Mouse (Mus musculus): ENCODE measurements around the gene Sdhc. TPM values are rescaled to one million over a fixed set of nuclear protein-coding genes. Genes with fewer than 3 reads are reported as not detected.
A peak's percentile ranks its signal among the peaks of the same experiment; 100 is the strongest.
"Not testable (repeated sequence)": the region's sequence is repeated elsewhere in the genome, so short reads cannot be mapped to it uniquely, and the experiment has no call there.

Sdhc gene
- polyA plus RNA-seq, 1 experiment from 2014 or later, result 260 TPM

- H3K4me1 ChIP-seq, result peaks cover 18% of the 10 kb centered on the region
- 3% methylated on average over 10 of the region's 10 CpGs for WGBS
- H3K27me3 ChIP-seq (replicated peaks; ENCODE audit: low read depth, poor library complexity, severe bottlenecking), result peaks cover 48% of the 10 kb centered on the region
- H3K4me3 ChIP-seq, result peak overlapping the region; percentile 39
- DNase-seq (ENCODE audit: low spot score), result peak; percentile 61
- not testable (repeated sequence) for H3K9me3 ChIP-seq; H3K36me3 ChIP-seq (replicated peaks); H3K27ac ChIP-seq (replicated peaks)
Observed at GRCm38 (mm10) chr1:171088237-171088869, 62.0 kb downstream of the Sdhc start.

- peak; percentile 56 for DNase-seq (ENCODE audit: low spot score)
- H3K27ac ChIP-seq (replicated peaks), result 0 out of 2 replicates have a peak overlapping the region, but pooled peaks have one; percentile 30
- H3K4me1 ChIP-seq, result peaks cover 18% of the 10 kb centered on the region
- H3K4me3 ChIP-seq, result peak overlapping the region; percentile 65
- WGBS, result 1% methylated on average over 26 of the region's 26 CpGs
- peaks cover 54% of the 10 kb centered on the region for H3K27me3 ChIP-seq (replicated peaks; ENCODE audit: low read depth, poor library complexity, severe bottlenecking)
- no peaks in the 10 kb centered on the region for H3K36me3 ChIP-seq (replicated peaks)
- H3K9me3 ChIP-seq, result no peaks in the 10 kb centered on the region
Observed at GRCm38 (mm10) chr1:171085718-171086117, 64.7 kb downstream of the Sdhc start.

DNA sequence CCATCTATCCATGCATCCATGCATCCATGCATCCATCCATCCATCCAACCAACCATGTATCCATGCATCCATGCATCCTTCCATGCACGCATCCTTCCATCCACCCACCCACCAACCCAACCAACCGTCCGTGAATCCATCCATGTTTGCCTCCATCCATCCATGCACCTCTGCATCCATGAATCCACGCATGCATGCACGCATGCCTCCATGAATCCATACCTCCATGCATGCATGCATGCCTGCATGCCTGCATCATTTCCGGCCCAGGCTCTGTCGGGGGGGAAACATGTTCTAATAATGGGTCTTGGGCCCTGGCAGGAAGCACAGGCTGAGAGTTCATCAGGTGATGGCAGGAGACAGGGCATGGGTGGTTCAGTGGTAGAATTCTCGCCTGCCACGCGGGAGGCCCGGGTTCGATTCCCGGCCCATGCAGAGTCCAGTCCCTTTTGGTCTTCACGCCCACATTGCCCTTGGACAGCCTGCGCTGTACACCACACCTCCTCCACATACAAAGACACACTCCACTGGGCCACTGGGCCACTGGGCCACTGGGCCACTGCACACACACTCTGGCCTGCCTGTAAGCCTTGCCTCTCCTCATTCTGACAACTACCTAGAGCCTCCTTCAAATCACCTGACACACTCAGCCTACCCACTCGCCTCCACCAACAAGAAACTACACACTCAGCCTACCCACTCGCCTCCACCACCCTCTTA, 68.7 kb downstream of the Sdhc start:
- not testable (repeated sequence) for H3K4me3 ChIP-seq

GRCm38 (mm10) chr1:171079825-171080224, 70.6 kb downstream of the Sdhc start:
- not testable (repeated sequence) for DNase-seq (ENCODE audit: low spot score); H3K9me3 ChIP-seq; H3K4me3 ChIP-seq; H3K36me3 ChIP-seq (replicated peaks); H3K4me1 ChIP-seq; H3K27ac ChIP-seq (replicated peaks)
- WGBS, result no CpG with 5 or more reads among the region's 43 CpGs
- peaks cover 44% of the 10 kb centered on the region for H3K27me3 ChIP-seq (replicated peaks; ENCODE audit: low read depth, poor library complexity, severe bottlenecking)

More for the DNA sequence above, 68.7 kb downstream of the Sdhc start:
- not testable (repeated sequence) for H3K36me3 ChIP-seq (replicated peaks); H3K4me1 ChIP-seq; H3K27ac ChIP-seq (replicated peaks); DNase-seq (ENCODE audit: low spot score); H3K9me3 ChIP-seq
- peaks cover 56% of the 10 kb centered on the region for H3K27me3 ChIP-seq (replicated peaks; ENCODE audit: low read depth, poor library complexity, severe bottlenecking)
- WGBS, result 34% methylated on average over 12 of the region's 17 CpGs

GRCm38 (mm10) chr1:171079345-171079744, 71.1 kb downstream of the Sdhc start:
- not testable (repeated sequence) for H3K4me1 ChIP-seq; H3K9me3 ChIP-seq; DNase-seq (ENCODE audit: low spot score); H3K36me3 ChIP-seq (replicated peaks); H3K27ac ChIP-seq (replicated peaks)
- peaks cover 42% of the 10 kb centered on the region for H3K27me3 ChIP-seq (replicated peaks; ENCODE audit: low read depth, poor library complexity, severe bottlenecking)
- 0 out of 2 replicates have a peak overlapping the region, but pooled peaks have one; percentile 29 for H3K4me3 ChIP-seq
- 0% methylated on average over 1 of the region's 35 CpGs for WGBS

DNA sequence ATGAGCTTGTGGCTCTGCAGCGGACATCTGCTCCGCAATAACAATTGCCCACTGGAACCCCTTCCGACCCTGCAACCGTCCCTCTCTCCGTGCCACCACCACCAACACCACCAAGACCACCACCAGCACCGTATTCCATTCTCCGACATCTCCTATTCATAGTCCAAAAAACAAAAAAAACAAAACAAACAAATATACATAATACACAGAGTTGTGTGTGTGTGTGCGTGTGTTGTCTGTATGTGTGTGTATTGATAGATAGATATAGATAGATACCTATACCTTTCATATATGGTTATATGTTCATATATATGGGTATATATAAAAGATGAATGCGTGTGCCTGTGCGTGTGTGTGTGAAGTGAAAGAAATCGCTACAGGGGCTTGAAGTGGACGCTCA, 72.0 kb downstream of the Sdhc start:
- not testable (repeated sequence) for DNase-seq (ENCODE audit: low spot score); H3K27ac ChIP-seq (replicated peaks); H3K4me1 ChIP-seq; H3K36me3 ChIP-seq (replicated peaks); H3K9me3 ChIP-seq
- Histone ChIP-seq H3K4me3 (peak overlapping the region; percentile 27; the same call in 1 of the 2 replicates), H3K27me3 (replicated peaks; ENCODE audit: low read depth, poor library complexity, severe bottlenecking) (peaks cover 51% of the 10 kb centered on the region)
- WGBS, result 24% methylated on average over 12 of the region's 12 CpGs

DNA sequence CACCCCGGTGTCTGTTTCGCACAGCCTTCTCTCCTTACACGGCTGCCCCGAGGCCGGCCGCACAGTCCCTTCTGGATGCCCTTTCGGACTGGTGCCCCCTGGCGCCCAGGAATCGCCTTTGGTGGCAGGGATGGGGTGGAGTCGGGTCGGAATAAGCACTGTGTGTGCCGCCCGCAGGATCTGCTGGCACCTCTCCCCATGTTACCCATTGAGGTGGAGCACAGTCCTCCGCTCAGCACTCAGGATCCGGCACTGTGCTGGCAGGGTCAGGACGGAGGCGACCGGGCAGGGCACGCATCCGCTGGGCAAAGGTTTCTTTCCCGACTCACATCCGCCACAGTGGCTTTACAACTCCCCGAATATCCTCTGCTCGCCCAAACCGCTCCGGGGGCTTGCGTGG, 72.4 kb downstream of the Sdhc start:
- WGBS, result 5% methylated on average over 19 of the region's 27 CpGs
- H3K36me3 ChIP-seq (replicated peaks); H3K27ac ChIP-seq (replicated peaks); DNase-seq (ENCODE audit: low spot score); H3K9me3 ChIP-seq; H3K4me1 ChIP-seq: not testable (repeated sequence)
- H3K27me3 ChIP-seq (replicated peaks; ENCODE audit: low read depth, poor library complexity, severe bottlenecking), result peaks cover 51% of the 10 kb centered on the region
- peak overlapping the region; percentile 41; the same call in 1 of the 2 replicates for H3K4me3 ChIP-seq

DNA sequence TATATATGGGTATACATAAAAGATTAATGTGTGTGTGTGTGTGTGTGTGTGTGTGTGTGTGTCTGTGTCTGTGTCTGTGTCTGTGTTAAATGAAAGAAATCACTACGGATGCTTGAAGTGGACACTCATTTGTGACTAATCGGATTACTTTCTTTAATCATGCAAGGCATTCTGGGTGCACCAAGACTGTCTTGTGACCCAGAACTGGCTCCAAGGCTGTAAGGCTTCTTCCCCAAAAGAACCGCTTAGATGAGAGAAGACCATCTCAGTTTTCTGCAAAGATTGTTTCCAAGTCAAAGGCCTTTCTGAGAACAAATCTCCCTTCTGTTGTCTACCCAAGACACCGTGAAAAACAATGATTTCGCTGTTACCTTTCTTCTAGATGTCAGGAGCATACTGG, 73.2 kb downstream of the Sdhc start:
- not testable (repeated sequence) for H3K9me3 ChIP-seq; H3K4me3 ChIP-seq; H3K4me1 ChIP-seq; H3K27ac ChIP-seq (replicated peaks); H3K36me3 ChIP-seq (replicated peaks); DNase-seq (ENCODE audit: low spot score)
- WGBS, result 37% methylated on average over 5 of the region's 5 CpGs
- peaks cover 47% of the 10 kb centered on the region for H3K27me3 ChIP-seq (replicated peaks; ENCODE audit: low read depth, poor library complexity, severe bottlenecking)

Small RNAs within 50 kb of the gene (microRNA-seq; reads per million reads assigned to microRNA genes)
- gene Gm27844, result not detected

Other genes with a start within 250 kb of the Sdhc start
- 0.15 TPM in 1 of 2 replicates, not detected in the other for gene Fcrlb, start 237.7 kb downstream of the Sdhc start, polyA plus RNA-seq (2016; fragmentation: Nextera tagmentation; extraction: Ambion mirVana)
- gene Fcrla, start 223.0 kb downstream of the Sdhc start, polyA plus RNA-seq (2016; fragmentation: Nextera tagmentation; extraction: Ambion mirVana), result not detected in 2 replicates
- gene Fcgr2b, start 174.1 kb downstream of the Sdhc start, polyA plus RNA-seq (2016; fragmentation: Nextera tagmentation; extraction: Ambion mirVana), result not detected in 2 replicates
- 0.31 TPM in 1 of 2 replicates, not detected in the other for gene Fcgr4, start 131.7 kb downstream of the Sdhc start, polyA plus RNA-seq (2016; fragmentation: Nextera tagmentation; extraction: Ambion mirVana)
- 3.8 and 5.5 TPM in 2 replicates for gene Fcgr3, start 85.7 kb downstream of the Sdhc start, polyA plus RNA-seq (2016; fragmentation: Nextera tagmentation; extraction: Ambion mirVana)
- 1.1 and 2.0 TPM in 2 replicates for gene Cfap126, start 36.7 kb downstream of the Sdhc start, polyA plus RNA-seq (2016; fragmentation: Nextera tagmentation; extraction: Ambion mirVana)
- 0.48 and 0.91 TPM in 2 replicates for gene Mpz, start 108 bp upstream of the Sdhc start, polyA plus RNA-seq (2016; fragmentation: Nextera tagmentation; extraction: Ambion mirVana)
- gene Pcp4l1, start 45.7 kb upstream of the Sdhc start, polyA plus RNA-seq (2016; fragmentation: Nextera tagmentation; extraction: Ambion mirVana), result 5.2 and 6.7 TPM in 2 replicates
- 0.21 TPM in 2 replicates for gene Nr1i3, start 63.4 kb upstream of the Sdhc start, polyA plus RNA-seq (2016; fragmentation: Nextera tagmentation; extraction: Ambion mirVana)
- gene Tomm40l, start 71.9 kb upstream of the Sdhc start, polyA plus RNA-seq (2016; fragmentation: Nextera tagmentation; extraction: Ambion mirVana), result 32.4 and 33.3 TPM in 2 replicates
- 2.7 and 3.1 TPM in 2 replicates for gene Apoa2, start 74.5 kb upstream of the Sdhc start, polyA plus RNA-seq (2016; fragmentation: Nextera tagmentation; extraction: Ambion mirVana)
- 12.4 and 16.5 TPM in 2 replicates for gene Fcer1g, start 83.8 kb upstream of the Sdhc start, polyA plus RNA-seq (2016; fragmentation: Nextera tagmentation; extraction: Ambion mirVana)
- gene Adamts4, start 99.8 kb upstream of the Sdhc start, polyA plus RNA-seq (2016; fragmentation: Nextera tagmentation; extraction: Ambion mirVana), result 11.8 and 12.7 TPM in 2 replicates
- gene Ndufs2, start 100.8 kb upstream of the Sdhc start, polyA plus RNA-seq (2016; fragmentation: Nextera tagmentation; extraction: Ambion mirVana), result 269 and 279 TPM in 2 replicates
- gene B4galt3, start 119.7 kb upstream of the Sdhc start, polyA plus RNA-seq (2016; fragmentation: Nextera tagmentation; extraction: Ambion mirVana), result 68.7 and 70.8 TPM in 2 replicates
- 52.0 and 57.5 TPM in 2 replicates for gene Ppox, start 130.6 kb upstream of the Sdhc start, polyA plus RNA-seq (2016; fragmentation: Nextera tagmentation; extraction: Ambion mirVana)
- gene Usp21, start 137.4 kb upstream of the Sdhc start, polyA plus RNA-seq (2016; fragmentation: Nextera tagmentation; extraction: Ambion mirVana), result 106 and 107 TPM in 2 replicates
- gene Ufc1, start 144.4 kb upstream of the Sdhc start, polyA plus RNA-seq (2016; fragmentation: Nextera tagmentation; extraction: Ambion mirVana), result 100 and 105 TPM in 2 replicates
- gene Dedd, start 178.5 kb upstream of the Sdhc start, polyA plus RNA-seq (2016; fragmentation: Nextera tagmentation; extraction: Ambion mirVana), result 50.3 and 50.4 TPM in 2 replicates
- gene Nit1, start 195.0 kb upstream of the Sdhc start, polyA plus RNA-seq (2016; fragmentation: Nextera tagmentation; extraction: Ambion mirVana), result 33.6 and 36.8 TPM in 2 replicates
- gene Pfdn2, start 195.1 kb upstream of the Sdhc start, polyA plus RNA-seq (2016; fragmentation: Nextera tagmentation; extraction: Ambion mirVana), result 156 TPM in 2 replicates
- 1.2 and 1.6 TPM in 2 replicates for gene Klhdc9, start 210.2 kb upstream of the Sdhc start, polyA plus RNA-seq (2016; fragmentation: Nextera tagmentation; extraction: Ambion mirVana)
- 2.6 and 4.6 TPM in 2 replicates for gene Nectin4, start 219.5 kb upstream of the Sdhc start, polyA plus RNA-seq (2016; fragmentation: Nextera tagmentation; extraction: Ambion mirVana)
- 0.65 and 0.72 TPM in 2 replicates for gene Arhgap30, start 238.4 kb upstream of the Sdhc start, polyA plus RNA-seq (2016; fragmentation: Nextera tagmentation; extraction: Ambion mirVana)